Mouse (Mus musculus) urinary bladder, postnatal 10 days (tissue): ENCODE data around the gene Trim2.

Source experiments
- DNase-seq: peaks from one replicate; pipeline ENCODE4 v3.0.0; 2022; ENCODE audit warnings: low spot score

Trim2 gene

DNA sequence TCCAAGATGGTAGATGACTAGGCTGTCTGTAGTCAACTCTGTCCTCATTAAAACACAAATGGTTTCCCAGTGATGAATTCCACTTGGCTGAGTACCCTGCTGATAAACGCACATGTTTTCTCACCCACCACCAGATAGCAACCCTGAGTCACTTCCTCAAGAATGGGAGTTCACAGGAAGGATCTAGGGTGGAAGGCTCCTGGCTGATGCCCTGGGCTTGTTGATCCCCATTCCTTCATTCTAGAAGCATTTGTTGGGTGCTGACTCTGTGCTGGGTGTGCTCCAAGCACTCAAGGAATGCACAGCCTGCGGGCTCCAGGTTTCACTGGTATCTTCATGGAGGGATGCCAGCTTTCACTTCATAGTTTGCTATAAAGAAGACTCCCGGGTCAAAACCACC, 12.8 kb upstream of the Trim2 start:
- no peak for DNase-seq

DNA sequence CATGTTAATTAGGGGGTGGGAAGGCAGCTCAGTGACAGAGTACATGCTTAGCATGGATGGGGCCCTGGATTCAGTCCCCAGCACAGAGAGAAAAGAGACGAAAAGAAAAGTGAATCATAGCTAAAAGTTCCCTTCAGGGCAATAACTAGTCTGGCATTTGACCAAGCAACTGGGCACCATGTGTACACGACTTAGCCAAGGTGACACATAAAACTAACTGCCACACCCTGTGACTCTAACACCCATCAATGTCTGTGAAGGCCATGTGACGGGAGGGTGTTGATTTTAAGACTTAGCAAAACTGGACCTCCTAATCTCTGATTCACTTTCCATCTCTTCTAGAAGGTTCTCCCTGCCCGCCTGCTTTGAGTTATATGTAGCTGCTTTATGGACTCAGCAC, 12.2 kb upstream of the Trim2 start:
- DNase-seq: no peak

DNA sequence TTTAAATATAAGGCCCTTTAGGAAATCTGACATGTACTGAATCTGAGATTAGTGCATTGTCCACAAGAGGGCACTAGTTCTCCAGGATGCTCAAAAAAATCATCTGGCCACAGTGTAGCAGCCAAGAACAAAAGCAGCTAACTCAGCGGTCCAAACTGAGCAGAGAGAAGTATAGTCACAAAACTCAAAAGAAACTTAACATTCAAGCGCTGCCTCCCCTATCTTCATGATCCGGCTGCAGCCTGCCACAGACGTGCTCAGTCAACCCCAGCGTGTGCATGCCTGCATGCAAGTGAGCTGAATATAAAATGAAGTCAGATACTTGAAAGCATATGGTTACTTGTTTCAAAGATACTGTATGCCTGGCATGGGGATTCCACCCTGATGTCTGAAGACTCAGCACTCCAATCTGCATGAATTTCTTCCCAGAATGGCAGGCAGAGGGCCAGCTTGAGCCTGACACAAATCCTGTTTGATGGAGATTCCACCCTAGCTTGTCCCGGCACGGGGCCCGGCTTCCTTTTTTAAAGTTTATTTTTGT, 8.0 kb upstream of the Trim2 start:
- no peak for DNase-seq

DNA sequence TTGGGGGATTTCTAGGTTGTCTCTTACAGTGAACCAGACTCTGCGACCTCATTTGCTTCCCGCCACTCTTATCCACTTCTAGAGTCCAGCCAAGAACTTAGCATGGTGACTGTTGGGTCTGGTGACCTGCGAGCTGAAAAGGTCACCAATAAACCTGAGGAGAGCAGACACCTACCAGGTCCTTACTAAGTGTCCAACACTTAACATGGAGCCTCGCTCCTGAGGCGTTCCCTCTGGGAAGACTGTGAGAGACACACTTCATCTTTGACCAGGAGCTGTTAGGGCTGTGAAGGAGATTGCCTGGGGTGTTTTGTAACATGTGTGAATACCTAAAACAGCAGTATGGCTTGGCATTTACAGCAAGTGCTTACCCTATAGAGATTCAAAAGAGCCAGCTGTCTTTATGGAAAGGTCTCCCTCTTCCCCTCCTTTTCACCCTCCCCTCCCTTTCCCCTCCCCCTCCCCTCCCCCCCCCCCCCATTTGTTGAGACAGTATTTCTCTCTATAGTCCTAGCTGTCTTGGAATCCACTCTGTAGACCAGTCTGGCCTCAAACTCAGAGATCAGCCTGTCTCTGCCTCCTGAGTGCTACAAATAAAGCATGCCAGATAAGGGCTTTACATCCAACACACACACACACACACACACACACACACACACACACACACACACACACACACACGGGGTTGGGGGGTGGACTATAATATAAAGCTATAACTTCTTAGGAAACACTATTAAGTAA, 7.3 kb upstream of the Trim2 start:
- DNase-seq: no peak

DNA sequence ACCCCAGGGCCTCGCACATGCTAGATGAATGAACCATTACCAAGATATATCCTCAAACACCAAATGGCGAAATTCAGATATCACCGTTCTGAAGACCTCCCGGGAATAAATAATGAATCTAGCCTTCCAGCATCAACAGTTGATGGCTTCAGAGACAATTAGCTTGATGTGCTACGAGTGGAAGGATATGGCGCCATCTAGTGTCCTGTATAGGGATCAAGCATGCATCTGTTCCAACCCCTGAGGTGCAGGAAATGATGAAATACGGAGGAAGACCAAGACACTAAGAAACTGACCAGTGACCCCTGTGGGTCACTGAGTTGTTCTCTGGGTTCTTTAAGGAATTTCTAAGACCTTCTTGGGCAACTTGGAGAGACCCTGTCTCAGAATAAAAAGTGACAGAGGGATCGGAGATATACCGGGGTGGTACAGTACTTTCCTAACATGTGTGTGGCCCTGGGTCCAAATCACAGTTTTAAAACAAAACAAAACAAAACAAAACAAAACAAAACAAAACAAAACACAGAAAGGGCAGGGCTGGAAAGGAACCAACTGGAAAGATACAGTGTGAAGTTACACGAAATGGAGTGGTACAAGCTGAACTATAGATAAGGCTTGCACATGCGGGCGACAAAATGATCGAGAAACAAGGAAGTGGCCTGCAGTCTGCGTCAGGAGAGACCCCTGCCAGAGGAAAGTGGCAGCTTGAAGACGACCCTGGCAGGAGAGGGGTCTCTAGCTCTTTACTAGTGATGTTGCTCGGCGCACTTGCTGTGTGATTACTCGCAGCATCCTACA, 6.5 kb upstream of the Trim2 start:
- no peak for DNase-seq

DNA sequence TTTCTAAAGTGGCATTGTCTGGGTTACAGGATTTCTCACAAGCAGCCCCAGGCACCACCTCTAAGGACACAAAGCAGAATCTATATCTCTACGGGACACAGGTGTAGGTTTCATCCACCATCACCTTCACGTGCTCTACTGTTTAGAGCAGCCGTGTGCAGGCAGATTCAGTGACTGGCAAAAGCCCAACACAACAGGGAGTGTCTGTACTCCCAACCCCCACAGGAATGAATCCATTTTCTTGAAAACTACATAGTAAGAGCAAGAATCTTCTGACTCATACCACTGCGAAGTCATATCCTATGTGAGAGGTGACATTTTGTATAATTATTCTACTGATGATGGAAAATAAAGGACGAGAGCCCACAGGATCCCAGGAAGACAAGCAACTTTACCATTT, 5.6 kb upstream of the Trim2 start:
- DNase-seq: no peak

DNA sequence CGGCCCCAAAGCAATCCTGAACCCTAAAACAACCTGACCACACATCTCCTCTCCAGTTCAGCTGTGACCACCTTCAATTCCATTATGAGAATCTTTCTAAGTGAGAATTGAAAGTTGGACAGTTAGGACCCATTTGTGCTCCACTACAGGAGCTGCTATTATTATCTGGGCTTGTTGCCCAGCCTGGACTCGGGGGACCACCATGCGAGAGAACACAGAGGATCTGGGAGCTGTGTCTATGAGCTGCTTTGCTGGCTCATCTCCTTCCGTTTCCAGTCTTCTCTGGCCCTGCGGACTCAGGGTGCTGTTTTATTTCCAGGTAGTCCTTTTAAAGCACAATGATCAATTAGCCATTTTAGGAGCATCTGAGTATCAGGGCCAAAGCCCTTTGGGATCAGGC, 839 bp upstream of the Trim2 start:
- DNase-seq: no peak

DNA sequence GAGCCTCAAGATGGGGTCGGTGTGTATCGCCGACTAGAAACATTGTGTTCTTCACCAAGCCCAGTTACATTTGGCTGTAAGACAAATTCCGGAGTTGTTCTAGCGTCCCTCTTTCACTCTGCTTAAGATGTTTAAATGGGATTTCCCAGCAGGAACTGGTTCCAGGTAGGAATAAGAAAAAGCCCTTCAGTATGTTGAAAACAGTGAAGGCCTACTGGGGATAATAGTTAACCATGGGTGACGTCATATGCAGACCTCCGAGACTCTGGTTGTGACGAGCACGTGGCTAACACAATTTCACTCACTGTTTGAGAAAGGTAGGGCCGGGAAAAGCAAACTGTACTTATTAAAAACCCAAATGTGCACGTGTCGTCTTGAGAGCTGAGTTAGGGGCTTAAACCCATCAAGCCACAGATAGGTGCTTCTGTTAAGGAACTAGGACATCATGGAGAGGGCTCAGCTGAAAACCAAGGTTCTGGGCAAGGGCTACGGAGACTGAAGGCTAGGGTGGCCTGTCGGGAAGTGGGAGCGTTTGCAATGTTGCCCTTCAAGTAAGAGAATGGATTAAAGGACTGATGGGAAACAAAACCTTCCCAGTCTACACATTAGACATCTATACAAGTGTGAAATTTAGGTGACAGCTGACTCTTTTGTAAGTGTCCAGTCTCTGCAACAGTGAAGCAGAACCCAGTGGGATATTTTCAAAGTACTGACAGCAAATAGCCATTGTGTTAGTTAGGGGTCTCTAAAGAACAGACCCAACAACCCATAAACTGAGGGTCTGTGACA, 761 bp downstream of the Trim2 start:
- DNase-seq: no peak

DNA sequence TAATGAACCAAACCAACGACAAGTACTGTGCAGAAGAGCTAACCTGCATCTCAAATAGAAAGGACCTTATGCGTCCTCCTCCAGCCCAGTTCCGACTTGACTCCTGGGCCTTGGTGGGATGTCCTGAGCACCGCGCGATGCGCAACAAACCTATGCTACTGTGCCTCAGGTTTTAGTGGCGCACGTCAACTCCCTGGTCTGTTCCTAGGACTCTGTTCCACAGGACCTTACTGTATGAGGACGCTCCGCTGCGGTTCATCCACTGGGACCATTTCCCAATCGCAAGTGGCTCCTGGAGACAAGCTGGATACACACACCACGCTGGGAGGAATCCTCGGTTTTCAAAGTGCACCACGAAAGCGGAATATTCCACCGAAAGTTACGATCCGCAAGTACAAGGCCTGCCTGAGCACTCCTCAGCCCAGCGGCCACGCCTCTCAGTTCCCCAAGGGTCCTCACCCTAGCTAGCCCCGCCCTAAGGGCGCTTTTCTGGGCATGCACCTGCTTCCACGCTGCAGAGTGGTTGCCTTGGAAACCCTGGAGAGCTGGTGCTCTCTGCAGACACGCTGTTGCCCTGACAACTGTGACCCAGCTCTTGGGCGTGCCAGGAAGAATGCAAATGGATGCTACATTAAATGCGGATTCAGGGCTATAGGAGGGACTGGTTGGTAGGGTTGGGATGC, 1.5 kb downstream of the Trim2 start:
- no peak for DNase-seq

DNA sequence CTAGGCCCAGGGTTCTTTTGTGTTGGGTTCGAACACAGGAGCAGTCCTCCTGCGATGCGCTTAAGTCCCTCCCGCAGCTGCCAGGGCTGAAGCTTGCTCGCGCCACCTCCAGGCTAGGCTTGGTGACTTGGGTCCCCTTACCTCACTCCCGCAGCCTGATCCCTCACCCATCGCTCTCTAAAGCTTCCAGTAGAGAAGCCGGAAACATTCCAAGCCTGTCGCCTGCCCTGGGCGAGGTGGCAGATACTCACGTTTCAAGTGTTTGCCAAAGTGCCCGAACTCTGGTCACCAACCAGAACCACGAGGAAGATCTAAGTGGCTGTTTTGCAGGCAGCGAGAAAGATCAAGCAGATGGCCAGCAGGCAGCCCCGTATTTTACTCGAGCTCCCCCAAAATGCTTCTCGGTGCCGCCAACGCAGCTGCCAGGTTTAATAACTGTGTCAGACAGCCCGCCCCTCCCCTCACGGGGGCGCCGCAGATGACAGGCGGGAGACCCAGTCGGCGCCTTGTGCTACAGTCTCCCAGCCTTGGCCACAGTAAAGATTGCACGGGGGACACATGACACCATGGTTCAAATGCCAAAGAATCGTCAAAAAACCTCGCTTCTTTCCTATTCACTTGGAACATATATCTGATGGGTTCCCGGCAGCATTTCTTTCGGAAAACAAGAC, 2.2 kb downstream of the Trim2 start:
- DNase-seq: no peak

DNA sequence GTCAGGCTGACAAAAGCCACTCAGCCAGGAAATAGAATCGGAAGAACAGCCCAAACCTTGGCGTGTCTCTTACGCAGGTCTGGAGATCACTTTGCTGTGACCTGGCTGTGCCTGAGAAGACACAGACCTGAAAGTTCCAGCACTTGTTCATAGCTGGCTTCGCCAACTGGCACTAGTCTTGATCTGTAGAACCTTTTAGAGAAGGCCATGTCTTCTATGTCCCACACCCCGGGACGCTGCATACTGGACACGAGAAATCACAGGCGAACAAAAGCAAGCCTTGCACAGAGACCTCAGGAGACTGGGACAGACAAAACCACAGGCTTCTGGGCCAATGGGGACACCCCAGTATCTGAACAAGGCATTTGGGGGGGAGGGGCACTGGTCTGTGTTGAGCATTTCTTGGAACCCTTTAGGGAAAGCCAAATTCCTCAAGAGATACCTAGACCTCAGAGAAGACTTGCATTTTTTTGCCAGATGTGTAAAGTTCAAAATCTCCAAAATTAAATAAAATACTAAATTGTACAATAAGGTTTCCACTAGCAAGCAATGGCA, 3.2 kb downstream of the Trim2 start:
- no peak for DNase-seq

DNA sequence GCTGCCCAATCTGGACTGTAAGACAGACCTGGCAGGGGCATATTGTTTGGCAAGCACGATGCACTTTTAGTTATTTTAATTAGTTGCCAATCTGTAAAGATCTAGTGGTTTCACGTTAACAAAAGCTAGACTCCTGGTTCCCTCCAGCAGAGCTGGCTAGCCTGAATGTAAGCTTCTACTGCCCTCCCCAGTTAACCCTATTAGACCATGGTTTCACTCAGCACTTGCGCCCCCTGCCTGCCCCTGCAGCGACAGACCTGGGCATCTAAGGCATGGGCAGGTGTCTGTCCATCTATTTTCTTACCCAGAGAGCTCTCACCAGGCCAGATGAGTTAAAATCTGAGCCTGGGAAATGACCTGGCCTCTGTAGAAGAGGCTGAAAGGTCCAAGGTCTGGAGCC, 4.4 kb downstream of the Trim2 start:
- DNase-seq: no peak

DNA sequence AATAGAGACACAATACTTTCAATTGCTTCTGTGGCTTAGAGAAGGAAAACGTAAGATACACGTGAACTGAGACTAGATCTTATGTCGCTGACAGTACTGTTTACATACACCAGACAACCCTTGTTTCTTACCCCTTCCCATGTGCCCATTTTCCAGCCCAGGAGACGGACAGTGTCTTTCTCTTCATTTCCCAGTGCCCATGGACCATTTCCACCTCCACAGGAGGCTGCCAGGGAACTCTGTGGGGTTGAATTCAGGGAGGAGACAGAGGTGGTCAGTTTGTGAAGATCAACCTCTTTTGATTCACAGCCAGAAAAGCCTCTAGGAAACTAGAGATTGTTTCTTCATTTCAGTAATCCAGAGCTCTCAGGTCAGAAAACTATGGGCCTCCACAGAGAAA, 5.0 kb downstream of the Trim2 start:
- no peak for DNase-seq

DNA sequence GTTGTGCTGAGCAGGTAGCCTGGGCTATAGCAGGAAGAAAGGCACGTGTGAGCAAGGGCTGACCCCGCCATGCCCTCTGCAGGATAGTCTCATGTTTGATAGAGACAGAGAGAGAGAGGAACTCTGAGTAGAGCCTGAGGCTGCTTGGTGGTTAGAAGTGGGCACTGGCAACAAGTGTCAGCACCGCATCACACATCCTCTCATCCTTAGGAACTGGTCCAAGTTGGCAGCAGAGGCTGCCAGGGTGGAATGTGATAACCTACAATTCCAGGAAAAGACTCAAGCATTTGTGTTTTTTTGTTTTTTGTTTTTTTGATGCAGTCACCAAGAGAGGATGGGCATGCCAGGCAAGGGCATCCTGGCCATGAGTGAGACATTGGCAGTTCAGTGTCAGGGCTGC, 8.5 kb downstream of the Trim2 start:
- no peak for DNase-seq

DNA sequence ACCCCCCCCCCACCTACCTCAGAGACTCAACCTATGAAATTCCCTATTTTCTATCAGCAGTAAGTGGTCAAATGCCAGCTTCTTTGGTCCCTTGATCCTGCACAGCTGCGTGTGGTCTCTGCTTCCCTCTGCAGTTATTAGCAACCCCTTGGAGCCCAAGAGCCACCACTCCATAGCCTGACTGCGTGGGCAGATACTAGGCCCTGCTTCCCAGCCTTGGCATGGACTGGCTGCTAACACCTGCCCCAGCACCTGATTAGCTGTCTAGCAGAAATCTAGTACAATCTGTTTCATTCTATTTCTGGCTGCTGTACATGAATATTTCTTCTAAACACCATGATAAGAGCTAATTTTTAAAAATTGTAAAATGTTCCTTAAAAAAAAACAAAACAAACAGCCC, 10.0 kb downstream of the Trim2 start:
- no peak for DNase-seq

DNA sequence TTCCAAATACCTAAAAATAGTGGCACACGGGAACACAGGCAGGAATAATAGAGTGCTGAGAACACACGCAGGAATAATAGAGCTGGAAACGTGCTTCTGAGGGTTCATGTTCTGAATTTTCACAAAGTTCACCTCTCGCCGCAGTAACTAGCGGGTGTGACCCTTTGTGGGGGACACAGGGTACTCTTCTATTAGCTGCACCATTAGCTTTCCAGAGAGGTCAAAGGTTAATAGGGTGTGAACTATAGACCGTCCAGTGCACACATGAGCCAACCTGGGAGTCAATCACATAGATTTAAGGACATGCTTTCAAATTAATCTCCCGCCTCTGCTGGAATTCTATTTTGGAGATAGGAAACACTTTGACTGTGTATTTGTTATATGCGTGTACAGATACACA, 11.9 kb downstream of the Trim2 start:
- no peak for DNase-seq

DNA sequence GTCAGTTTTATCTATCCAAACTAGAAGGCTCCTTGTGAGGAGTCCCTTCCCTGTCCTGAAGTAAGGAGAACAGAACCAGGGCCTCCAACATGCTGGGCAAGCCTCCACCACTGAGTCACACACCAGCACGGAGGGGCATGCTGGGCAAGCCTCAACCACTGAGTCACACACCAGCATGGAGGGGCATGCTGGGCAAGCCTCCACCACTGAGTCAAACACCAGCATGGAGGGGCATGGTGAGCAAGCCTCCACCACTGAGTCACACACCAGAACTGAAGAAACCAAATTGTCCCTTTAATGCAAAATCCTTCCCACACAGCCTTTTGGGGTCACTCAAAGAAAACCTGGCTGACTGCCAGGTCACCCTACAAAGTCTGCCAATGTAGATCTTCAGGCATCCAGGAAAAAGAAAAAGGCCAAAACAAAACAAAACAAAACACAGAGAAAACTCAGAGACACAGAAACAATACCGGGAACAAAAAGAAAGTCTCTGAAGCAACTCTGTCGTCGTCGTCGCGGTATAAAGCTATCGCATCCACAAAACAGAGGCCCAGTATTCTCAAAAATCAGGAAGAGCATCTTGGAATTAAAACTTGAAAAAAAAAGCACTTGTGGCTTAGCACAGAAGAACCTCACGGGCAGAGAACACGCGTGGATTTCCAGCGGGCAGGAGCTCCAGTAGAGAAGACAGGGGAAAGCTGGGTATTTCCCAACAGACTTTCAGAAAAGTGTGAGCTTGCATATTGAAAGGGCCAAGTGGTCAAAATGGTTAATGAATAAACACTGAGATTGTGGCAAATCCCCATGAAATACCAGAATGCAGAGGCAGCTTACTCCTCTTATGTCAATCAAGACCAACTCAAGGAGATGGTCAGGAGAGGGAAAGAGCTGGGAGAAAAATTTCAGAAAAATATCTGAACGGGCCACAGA, 12.7 kb downstream of the Trim2 start:
- DNase-seq: no peak

DNA sequence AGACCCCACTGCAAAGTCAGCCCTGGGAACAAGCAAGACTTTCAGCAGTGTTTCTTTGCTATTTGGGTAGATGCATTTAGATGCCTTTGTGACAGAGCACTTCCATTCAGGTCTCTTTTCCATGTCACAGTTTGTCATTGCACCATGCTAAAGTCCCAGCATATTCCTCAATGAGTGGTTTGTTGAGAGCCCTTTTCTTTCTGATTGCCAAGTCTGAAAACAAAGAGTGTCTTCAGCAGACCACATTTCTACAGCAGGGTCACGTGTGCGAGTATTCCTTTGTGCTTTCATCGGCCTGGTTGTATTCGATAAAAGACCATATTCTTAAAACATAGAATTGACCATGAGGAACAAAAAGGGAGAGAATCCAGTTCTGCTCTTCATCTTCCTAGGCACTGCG, 14.4 kb downstream of the Trim2 start:
- DNase-seq: no peak

DNA sequence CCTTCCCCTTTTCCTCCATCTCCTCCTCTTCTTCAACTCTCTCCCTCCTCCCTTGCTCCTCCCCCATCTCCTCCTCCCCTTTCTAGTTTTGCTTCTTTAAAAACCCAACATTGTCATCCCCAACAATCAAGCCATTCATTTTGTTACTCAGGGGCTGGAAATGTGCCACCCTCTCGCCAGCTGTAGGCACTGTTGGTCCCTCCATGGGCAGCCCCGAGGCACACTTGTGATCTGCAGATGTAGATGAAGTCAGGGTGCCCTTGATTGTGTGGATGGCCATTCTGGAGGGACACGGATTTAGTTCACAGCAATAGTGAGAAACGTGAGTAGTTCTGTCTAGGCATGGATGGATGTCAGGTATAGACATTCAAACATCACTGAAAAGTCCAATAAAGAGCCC, 17.7 kb downstream of the Trim2 start:
- no peak for DNase-seq

DNA sequence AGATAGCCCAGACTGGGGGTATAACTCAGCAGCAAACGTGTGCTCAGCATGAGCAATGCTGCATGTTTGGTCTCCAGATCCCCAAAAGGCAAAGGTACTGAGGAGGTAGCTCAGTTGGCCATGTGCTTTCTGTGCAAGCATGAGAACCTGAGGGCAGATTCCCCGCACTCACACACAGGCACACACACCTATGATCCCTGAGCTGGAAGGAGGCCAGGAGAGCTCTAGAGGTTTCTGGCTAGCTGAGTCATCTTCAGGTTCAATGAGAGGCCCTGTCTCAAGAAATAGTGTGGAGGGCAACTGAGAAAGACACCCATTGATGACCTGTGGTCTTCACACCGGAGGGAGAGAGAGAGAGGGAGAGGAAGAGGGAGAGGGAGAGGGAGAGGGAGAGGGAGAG, 19.4 kb downstream of the Trim2 start:
- no peak for DNase-seq
